Mouse (Mus musculus) spleen, adult 18-20 months (tissue): ENCODE data around the gene Scrn2.

Source experiments
- DNase-seq, 2 experiments: peaks; one replicate each; pipeline ENCODE4 v3.0.0; 2022; ENCODE audit warnings: mixed read lengths in 2 of 2

Gene Scrn2

DNA sequence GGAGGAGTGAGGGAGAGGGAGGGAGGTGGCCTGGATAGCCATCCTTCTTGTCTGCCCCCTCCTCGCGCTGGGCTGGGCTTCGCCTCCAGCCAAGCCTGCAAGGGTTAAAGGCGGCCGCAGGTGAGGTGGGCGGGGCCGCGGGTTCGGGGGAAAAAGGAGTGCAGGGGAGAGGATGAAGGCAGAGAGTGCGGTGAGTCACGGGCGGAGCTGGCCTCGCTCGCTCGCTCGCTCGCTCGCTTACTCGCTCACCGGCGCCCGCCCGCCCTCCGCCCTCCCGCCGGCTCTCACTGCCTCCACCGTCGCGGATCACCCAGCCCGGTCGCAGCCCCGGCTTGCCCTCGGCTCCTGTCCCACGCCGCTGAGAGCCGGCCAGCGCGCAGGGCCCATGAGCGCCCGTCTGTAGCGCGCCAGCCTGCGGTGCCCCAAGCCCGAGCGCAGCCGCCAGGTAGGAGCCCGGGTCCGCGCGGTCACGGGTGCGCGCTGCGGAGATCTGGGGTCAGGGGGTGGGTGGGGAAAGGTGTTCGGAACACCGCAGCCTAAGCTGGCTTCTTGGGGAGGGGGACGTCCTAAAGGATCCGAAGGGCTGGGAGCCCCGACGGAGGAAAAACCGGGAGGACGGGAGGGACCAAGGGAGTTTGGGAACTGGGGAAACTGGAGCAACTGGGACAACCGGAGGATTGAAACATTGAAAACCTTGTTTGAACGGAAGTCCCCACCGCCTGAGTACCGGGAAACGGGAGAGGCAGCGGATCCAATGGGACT lies 11.0 kb upstream of the Scrn2 start:
- DNase-seq, result peak in 1 of 2 experiments; percentile 28

DNA sequence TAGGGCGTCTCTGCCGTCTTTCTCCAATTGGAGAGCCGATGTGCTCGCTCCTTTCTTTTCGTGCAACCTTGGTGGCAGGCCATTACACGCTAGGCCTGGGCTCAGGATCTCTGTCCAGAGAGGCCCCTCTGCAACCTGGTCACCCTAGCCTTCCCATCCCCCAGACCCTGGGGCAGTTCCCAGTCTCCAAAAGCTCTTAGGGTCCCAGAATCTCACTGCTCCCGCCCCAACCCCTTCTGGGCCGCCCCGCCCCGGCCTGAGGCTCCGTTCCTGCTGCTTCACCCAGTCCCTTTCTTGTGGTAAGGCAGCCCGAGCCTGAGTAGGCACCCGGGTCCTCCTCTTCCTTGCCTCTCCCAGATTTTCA lies 10.4 kb upstream of the Scrn2 start:
- DNase-seq, result peak in 1 of 2 experiments; percentile 10

GRCm38 (mm10) chr11:97021121-97021765 lies 8.5 kb upstream of the Scrn2 start:
- DNase-seq, result no peak

DNA sequence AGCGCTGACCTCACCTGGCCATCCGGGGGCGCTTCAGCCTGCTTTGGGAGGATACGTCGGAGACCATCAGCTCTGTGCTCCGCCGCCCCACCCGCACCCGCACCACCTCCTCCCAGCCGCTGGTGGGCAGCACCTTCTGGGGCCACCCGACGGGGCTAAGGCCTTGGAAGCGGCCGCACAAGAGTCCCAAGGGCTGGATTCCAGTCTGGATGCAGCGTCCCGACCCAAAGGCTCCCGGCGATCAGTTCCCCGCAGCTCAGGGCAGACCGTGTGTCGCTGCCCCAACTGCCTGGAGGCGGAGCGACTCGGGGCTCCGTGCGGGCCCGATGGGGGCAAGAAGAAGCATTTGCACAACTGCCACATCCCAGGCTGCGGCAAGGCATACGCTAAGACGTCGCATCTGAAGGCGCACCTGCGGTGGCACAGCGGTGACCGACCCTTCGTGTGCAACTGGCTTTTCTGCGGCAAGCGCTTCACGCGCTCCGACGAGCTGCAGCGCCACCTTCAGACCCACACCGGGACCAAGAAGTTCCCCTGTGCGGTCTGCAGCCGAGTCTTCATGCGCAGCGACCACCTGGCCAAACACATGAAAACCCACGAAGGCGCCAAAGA lies 7.8 kb upstream of the Scrn2 start:
- DNase-seq, result peak; percentile 69 to 83

- DNase-seq, result no peak
These were observed 4.8 kb upstream of the Scrn2 start for GRCm38 (mm10) chr11:97024977-97025376.

DNA sequence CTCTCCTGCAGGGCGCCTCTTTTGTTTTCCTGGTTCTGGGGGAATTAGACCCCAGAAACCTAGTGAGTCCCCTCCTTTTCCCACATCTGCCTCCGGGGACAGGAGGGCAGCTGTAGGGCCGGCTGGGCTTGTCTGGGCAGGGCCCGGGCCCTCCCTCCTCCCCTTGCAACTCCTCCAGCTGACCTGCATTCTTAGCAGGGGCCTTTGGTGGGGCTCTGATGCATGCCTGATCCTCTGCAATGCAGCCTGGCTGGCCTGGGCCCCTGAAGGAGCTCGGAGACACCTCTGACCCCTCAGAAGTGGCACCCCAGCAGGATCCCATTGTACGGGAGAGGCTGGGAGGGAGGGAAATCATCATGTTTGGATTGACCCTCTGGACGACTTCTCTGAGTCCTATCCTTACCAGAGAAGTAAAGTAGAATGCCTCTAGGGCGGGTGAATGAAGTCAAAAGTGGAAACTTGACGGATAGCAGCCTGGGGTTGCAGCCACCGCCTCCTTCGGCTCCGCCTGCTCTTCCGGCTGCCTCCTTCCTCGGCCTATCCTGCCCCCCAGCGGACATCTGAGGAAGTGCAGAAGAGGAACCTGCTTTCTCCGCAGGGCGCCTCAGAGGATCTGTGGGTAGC lies 3.9 kb upstream of the Scrn2 start:
- peak; percentile 79 to 88 for DNase-seq

DNA sequence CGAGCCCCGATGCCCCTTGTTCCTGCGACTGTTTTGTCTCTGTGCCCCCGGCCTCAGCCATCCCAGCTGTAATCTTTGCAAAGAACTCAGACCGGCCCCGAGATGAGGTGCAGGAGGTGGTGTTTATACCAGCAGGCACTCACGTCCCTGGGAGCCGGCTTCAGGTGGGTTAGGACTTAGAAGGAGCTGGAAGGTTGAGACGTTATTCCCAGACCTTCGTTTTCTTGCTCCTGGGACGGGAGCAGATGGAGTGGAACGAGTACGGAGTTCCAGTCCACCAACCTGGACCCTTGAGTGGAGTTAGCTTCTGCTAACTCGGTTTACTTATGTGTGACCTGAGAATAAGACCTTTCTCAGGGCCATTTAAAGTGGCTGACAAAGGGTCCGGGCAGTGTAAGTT lies 688 bp downstream of the Scrn2 start:
- no peak for DNase-seq

DNA sequence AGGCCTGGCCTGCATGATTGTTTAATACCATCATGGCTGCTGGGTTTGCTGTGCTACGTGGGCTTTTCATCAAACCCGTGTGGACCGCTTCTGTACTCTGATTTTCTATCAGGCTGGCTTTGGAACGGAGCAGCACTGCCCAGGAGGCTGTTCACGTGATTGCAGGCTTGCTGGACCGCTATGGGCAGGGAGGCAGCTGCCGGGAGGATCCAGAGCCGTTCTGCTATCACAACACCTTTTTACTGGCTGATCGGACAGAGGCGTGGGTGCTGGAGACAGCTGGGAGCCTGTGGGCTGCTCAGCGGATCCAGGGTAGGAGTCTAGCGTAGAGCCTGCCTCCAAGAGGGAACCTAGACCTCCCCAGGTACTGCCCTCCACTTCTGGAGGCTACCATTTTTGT lies 2.2 kb downstream of the Scrn2 start:
- DNase-seq, result no peak

GRCm38 (mm10) chr11:97032499-97032898 lies 2.8 kb downstream of the Scrn2 start:
- DNase-seq, result no peak

DNA sequence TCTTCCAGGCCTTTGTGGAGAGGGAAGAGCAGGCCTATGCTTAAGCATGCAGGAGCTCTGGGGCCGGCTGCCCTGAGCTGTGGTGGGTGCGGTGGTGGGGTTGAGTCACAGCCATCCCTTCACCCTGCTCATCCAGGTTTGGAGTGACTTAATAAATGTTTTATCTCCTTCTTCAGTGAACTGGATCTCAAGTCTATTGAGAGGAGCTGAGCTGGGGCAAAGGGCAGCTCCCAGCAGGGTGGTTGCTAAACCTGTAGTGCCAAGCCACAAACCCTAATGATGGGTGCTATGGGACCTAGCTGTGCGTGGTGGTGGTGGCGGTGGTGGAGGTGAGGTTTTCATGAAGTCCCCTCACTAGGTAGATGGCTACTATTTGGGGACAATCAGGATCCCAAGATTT lies 4.0 kb downstream of the Scrn2 start:
- DNase-seq, result no peak

DNA sequence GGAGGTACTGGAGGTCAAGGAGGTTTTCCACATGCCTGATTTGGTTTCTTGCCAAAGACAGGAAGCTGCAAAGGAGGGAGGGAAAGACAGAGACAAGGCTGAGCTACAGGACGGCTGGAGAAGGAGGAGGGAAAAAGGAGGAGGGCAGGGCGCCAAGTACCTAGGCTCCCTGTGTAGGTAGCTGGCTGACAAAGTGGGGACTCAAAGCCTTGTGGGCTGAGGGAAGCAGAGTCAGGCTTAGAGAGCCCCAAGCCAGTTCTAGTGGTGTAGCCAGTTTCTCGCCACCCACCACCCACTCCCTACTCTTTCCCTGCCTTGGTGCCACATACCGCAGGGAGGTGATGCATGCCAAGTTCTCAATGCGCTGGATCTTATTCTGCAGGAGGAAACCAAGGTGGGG lies 6.4 kb downstream of the Scrn2 start:
- no peak for DNase-seq

DNA sequence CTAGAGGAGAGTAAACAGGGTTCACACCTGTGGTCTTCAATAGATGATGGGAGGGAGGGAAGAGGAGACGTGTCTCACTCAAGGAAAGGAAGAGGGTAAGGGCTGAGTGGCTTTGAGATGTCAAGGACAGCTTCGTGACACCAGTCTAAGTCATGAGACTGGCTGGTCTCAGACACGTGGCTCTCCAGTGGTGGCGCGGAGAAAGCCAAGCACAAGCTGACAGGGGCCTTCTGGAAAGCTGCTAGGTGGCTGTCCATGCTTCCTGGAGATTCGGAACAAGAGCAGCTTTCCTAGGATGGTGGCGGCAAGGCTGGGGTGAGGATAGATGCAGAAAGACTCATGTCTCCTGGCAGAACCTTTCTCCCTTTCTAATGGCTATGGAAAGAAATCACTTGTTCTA lies 9.1 kb downstream of the Scrn2 start:
- DNase-seq, result no peak

DNA sequence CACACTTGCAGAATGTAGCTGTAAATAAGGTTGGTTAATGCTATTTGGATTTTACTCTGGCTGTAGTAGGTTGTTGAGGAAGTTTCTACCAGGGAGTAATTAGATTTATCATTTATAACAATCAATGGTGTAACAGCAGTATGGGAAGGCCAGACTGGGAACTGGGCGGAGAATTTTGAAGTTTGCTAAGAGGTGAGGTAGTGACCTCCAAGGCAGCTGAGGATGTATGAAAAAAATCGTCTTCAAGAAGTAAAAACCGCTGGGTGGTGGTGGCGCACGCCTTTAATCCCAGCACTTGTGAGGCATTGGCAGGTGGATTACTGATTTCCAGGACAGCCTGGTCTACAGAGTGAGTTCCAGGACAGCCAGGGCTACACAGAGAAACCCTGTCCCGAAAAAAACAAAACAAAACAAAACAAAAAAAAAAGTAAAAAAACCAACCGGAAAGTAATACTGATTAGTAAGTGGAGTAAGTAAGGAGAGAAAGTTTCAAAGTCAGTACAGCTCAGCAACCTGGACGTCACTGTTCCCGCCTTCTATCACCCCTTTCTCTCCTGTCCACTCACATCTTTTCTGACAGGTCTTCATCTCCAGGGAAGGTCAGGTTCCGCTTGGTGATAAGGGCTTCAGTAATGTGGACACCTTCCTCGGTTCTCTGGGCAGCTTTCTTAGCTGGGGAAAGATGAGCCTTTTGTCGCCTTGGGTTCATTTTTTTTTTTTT lies 10.7 kb downstream of the Scrn2 start:
- no peak for DNase-seq

- DNase-seq, result peak; percentile 79 to 87
These were observed 11.5 kb downstream of the Scrn2 start, which contains the start of the genes Lrrc46 and Mrpl10 for GRCm38 (mm10) chr11:97041022-97041899. Lrrc46 (minus strand) TSS chr11:97041407. Mrpl10 (plus strand) TSS chr11:97041560.

- no peak for DNase-seq
These were observed 15.2 kb downstream of the Scrn2 start for GRCm38 (mm10) chr11:97044902-97045301.

DNA sequence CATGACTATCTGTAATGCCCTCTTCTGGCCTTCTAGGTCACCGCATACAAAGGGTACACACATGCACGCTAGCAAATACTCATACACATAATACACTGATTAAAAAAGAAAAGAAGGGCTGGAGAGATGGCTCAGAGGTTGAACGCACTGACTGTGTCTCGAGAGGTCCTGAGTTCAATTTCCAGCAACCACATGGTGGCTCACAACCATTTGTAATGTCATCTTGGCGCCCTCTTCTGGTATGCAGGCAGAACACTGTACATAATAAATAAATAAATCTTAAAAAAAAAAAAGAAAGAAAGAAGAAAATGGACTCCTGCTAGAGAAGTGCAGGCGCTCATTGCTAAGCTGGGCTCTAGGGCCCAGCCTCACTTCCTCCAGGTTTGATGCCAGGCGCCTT lies 16.1 kb downstream of the Scrn2 start:
- no peak for DNase-seq

- no peak for DNase-seq
These were observed 18.4 kb downstream of the Scrn2 start for GRCm38 (mm10) chr11:97048090-97048650.

GRCm38 (mm10) chr11:97049492-97050085 lies 19.9 kb downstream of the Scrn2 start:
- no peak for DNase-seq

DNA sequence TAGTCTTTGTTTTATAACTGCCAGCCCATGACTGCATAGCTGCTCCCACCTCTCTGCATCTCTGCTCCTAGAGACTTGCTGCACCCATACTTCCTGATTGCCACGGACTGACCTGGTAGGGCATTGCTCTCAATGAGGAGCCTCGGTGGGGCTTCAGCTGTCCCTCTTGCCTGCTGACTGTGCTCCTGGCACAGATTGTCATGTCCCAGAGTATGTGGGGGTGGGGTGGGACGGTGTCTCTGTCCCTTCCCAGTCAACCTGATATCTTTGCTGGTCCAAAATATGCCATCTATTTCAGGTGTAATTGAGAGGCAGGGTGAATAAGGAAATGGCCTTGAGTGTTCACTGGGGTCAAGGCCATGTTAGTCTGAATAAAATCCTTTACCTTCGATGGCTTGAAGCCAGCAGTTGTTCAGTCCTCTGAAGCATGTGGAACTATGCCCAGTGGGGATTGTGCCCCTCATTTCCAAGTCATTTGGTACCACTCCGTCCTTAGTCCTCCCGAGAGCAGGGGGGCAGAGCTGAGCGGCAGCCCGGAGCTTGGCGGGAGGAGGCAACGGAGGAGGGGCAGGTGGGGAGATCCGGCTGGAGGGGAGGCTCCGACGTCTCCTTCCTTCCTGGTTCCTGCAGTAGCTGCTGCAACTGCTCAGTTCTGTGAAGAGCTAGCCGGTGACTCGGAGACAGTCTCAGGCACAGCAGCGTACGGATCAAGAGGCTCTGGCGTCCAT lies 20.6 kb downstream of the Scrn2 start, which contains the start of gene Osbpl7:
Gene Osbpl7 (plus strand): TSS at position 413 of the 728 bp plus-strand sequence.
- peak; percentile 67 for DNase-seq

- DNase-seq, result no peak
These were observed 21.3 kb downstream of the Scrn2 start for GRCm38 (mm10) chr11:97050944-97051586.
